Mouse (Mus musculus) left cerebral cortex, adult 2 months (tissue): Measurements from ENCODE around the gene Ahcyl2. TPM values are rescaled to one million over a fixed set of nuclear protein-coding genes. Genes with fewer than 3 reads are reported as not detected.

ENCODE experiments used
- DNase-seq, 2 experiments: peaks; one replicate each; pipeline ENCODE4 v3.0.0; 2021 to 2022; ENCODE audit warnings: low spot score in 2 of 2, mixed read lengths in 1 of 2; ENCODE audit errors: extremely low spot score in 1 of 2
- H3K27ac ChIP-seq: fragments of 200-600 bp; 2 replicates; pipeline ENCODE4 v1.8.1; 2022
- H3K4me3 ChIP-seq: fragments of 200-600 bp; 2 replicates; pipeline ENCODE4 v1.8.1; 2022
- CTCF ChIP-seq: fragments of 200-600 bp; IDR thresholded peaks from 2 replicates; pipeline ENCODE4 v1.8.1; 2022; ENCODE audit warnings: antibody characterized with exemption, mild to moderate bottlenecking, moderate library complexity
- intact Hi-C: fragments of 180-260 bp; cut with DNase I; formaldehyde crosslinking; loops from one replicate; pipeline ENCODE4 v1.15.1; 2025
- total RNA-seq, 2 experiments: library from RNA; stranded (reverse); gene quantifications; 2 replicates each; pipeline ENCODE4 v1.2.3; 2021

Ahcyl2 gene
- total RNA-seq, 2 experiments from 2014 or later, result 137 to 141 TPM

GRCm38 (mm10) chr6:29774161-29774560 lies 6.3 kb downstream of the Ahcyl2 start:
- intact Hi-C loops, result no loop called here
- Histone ChIP-seq H3K4me3 (no peak overlapping the region), H3K27ac (no peak overlapping the region)
- no peak for TF ChIP-seq CTCF
- no peak for DNase-seq

- DNase-seq, result peak in 1 of 2 experiments; percentile 36
- no peak overlapping the region for H3K4me3 ChIP-seq
- no peak overlapping the region for H3K27ac ChIP-seq
- TF ChIP-seq CTCF, result no peak
- intact Hi-C loops, result no loop called here
Observed at GRCm38 (mm10) chr6:29775609-29776008, 7.8 kb downstream of the Ahcyl2 start.

GRCm38 (mm10) chr6:29776542-29777237 lies 8.9 kb downstream of the Ahcyl2 start:
- no peak for TF ChIP-seq CTCF
- intact Hi-C loops, result no loop called here
- DNase-seq, result no peak
- no peak overlapping the region for H3K27ac ChIP-seq
- no peak overlapping the region for H3K4me3 ChIP-seq

- intact Hi-C loops, result no loop called here
- no peak for TF ChIP-seq CTCF
- DNase-seq, result no peak
- no peak overlapping the region for H3K4me3 ChIP-seq
- H3K27ac ChIP-seq, result no peak overlapping the region
Observed at GRCm38 (mm10) chr6:29777238-29777555, 9.4 kb downstream of the Ahcyl2 start.

- TF ChIP-seq CTCF, result no peak
- intact Hi-C loops, result no loop called here
- DNase-seq, result no peak
- no peak overlapping the region for H3K27ac ChIP-seq
- no peak overlapping the region for H3K4me3 ChIP-seq
Observed at GRCm38 (mm10) chr6:29780082-29780481, 12.3 kb downstream of the Ahcyl2 start.

GRCm38 (mm10) chr6:29780571-29780970 lies 12.8 kb downstream of the Ahcyl2 start:
- DNase-seq, result no peak
- intact Hi-C loops, result no loop called here
- no peak for TF ChIP-seq CTCF
- Histone ChIP-seq H3K27ac (no peak overlapping the region), H3K4me3 (no peak overlapping the region)

- no peak for DNase-seq
- TF ChIP-seq CTCF, result no peak
- intact Hi-C loops, result no loop called here
- H3K4me3 ChIP-seq, result no peak overlapping the region
- no peak overlapping the region for H3K27ac ChIP-seq
Observed at GRCm38 (mm10) chr6:29782239-29782638, 14.4 kb downstream of the Ahcyl2 start.

GRCm38 (mm10) chr6:29783960-29784359 lies 16.1 kb downstream of the Ahcyl2 start:
- no peak for DNase-seq
- Histone ChIP-seq H3K4me3 (no peak overlapping the region), H3K27ac (no peak overlapping the region)
- intact Hi-C loops, result no loop called here
- TF ChIP-seq CTCF, result no peak

GRCm38 (mm10) chr6:29784413-29785021 lies 16.7 kb downstream of the Ahcyl2 start:
- no peak overlapping the region for H3K4me3 ChIP-seq
- intact Hi-C loops, result no loop called here
- no peak; the same call in 1 of the 2 replicates for TF ChIP-seq CTCF
- H3K27ac ChIP-seq, result no peak overlapping the region
- DNase-seq, result no peak

GRCm38 (mm10) chr6:29785759-29786158 lies 17.9 kb downstream of the Ahcyl2 start:
- no peak overlapping the region for H3K4me3 ChIP-seq
- intact Hi-C loops, result no loop called here
- no peak for TF ChIP-seq CTCF
- DNase-seq, result no peak
- H3K27ac ChIP-seq, result no peak overlapping the region

GRCm38 (mm10) chr6:29788779-29789350 lies 21.1 kb downstream of the Ahcyl2 start:
- DNase-seq, result no peak
- intact Hi-C loops, result no loop called here
- H3K27ac ChIP-seq, result no peak overlapping the region
- H3K4me3 ChIP-seq, result no peak overlapping the region
- no peak for TF ChIP-seq CTCF

- Histone ChIP-seq H3K4me3 (no peak overlapping the region), H3K27ac (no peak overlapping the region)
- DNase-seq, result no peak
- intact Hi-C loops, result no loop called here
- TF ChIP-seq CTCF, result no peak
Observed at GRCm38 (mm10) chr6:29790014-29790698, 22.3 kb downstream of the Ahcyl2 start.
